Mouse (Mus musculus) CH12.LX (cell line): ENCODE measurements around the gene Zfp541. TPM values are rescaled to one million over a fixed set of nuclear protein-coding genes. Genes with fewer than 3 reads are reported as not detected.

Source experiments
- DNase-seq: peaks from one replicate; pipeline ENCODE4 v3.0.0-alpha.2; 2013; ENCODE audit errors: extremely low read depth
- H3K27ac ChIP-seq: 2 replicates; pipeline ENCODE4 v1.5.1; 2012; ENCODE audit warnings: low read depth, mild to moderate bottlenecking, control low read depth, moderate library complexity; ENCODE audit not compliant: insufficient read depth
- H3K27me3 ChIP-seq: replicated peaks from 2 replicates; pipeline ENCODE3; 2012; ENCODE audit warnings: inconsistent platforms
- H3K36me3 ChIP-seq, 2 experiments: replicated peaks in 1 of 2; 2 replicates each; pipeline versions ENCODE3 to v1.6.1; 2012; ENCODE audit warnings: inconsistent platforms in 1 of 2, low read length in 1 of 2, mild to moderate bottlenecking in 1 of 2, mixed read lengths in 1 of 2, moderate library complexity in 1 of 2; ENCODE audit not compliant: control insufficient read depth in 1 of 2, insufficient read depth in 1 of 2
- H3K4me1 ChIP-seq, 2 experiments: 2 replicates each; pipeline ENCODE4 v1.6.1; 2012; ENCODE audit warnings: inconsistent platforms in 1 of 2, moderate library complexity in 1 of 2; ENCODE audit not compliant: insufficient read depth in 2 of 2, control insufficient read depth in 1 of 2
- H3K4me2 ChIP-seq: 2 replicates; pipeline ENCODE4 v1.6.1; 2012; ENCODE audit warnings: low read depth, mild to moderate bottlenecking, control low read depth; ENCODE audit not compliant: poor library complexity, insufficient read depth, severe bottlenecking
- H3K4me3 ChIP-seq, 3 experiments: fragments of 150-350 bp in 1 of 3; sonication (generic) in 1 of 3; replicated peaks in 1 of 3; 2 replicates each; pipeline versions ENCODE3 to v1.5.1; 2011 to 2012; ENCODE audit warnings: low read depth in 2 of 3, low read length in 2 of 3, mild to moderate bottlenecking in 2 of 3, moderate library complexity in 2 of 3, control low read depth in 1 of 3, improper control_type of control experiment in 1 of 3, inconsistent platforms in 1 of 3, mixed read lengths in 1 of 3; ENCODE audit not compliant: poor library complexity in 1 of 3
- H3K79me2 ChIP-seq: replicated peaks from 2 replicates; pipeline ENCODE4 v1.6.1; 2012; ENCODE audit warnings: mild to moderate bottlenecking, moderate library complexity; ENCODE audit not compliant: control insufficient read depth, poor library complexity, insufficient read depth, severe bottlenecking; ENCODE audit errors: extremely low read depth
- H3K9ac ChIP-seq: 2 replicates; pipeline ENCODE4 v1.6.1; 2012; ENCODE audit warnings: low read depth, mild to moderate bottlenecking, control low read depth, moderate library complexity; ENCODE audit not compliant: insufficient read depth
- H3K9me3 ChIP-seq: replicated peaks from 2 replicates; pipeline ENCODE3; 2012; ENCODE audit warnings: low read length, inconsistent platforms, mixed read lengths
- BHLHE40 ChIP-seq: IDR thresholded peaks from 2 replicates; pipeline ENCODE4 v1.6.1; 2011; ENCODE audit warnings: mild to moderate bottlenecking, low read depth, low read length, improper control_type of control experiment
- CHD2 ChIP-seq: IDR thresholded peaks from 2 replicates; pipeline ENCODE4 v1.6.1; 2011; ENCODE audit warnings: low read length, improper control_type of control experiment
- CTCF ChIP-seq, 2 experiments: IDR thresholded peaks in 1 of 2; conservative IDR thresholded peaks in 1 of 2; 2 replicates each; pipeline ENCODE4 v1.5.1; 2011 to 2012; ENCODE audit warnings: low read depth in 2 of 2, low read length in 2 of 2, improper control_type of control experiment in 1 of 2, inconsistent platforms in 1 of 2, mild to moderate bottlenecking in 1 of 2, moderate library complexity in 1 of 2
- EP300 ChIP-seq: IDR thresholded peaks from 2 replicates; pipeline ENCODE4 v1.6.1; 2011; ENCODE audit warnings: low read length, improper control_type of control experiment
- ETS1 ChIP-seq: conservative IDR thresholded peaks from 2 replicates; pipeline ENCODE4 v1.6.1; 2012; ENCODE audit warnings: low read depth, mild to moderate bottlenecking, inconsistent platforms, low read length, improper control_type of control experiment, moderate library complexity
- GABPA ChIP-seq: IDR thresholded peaks from 2 replicates; pipeline ENCODE4 v1.6.1; 2012; ENCODE audit warnings: low read depth, low read length, improper control_type of control experiment, inconsistent platforms; ENCODE audit not compliant: insufficient replicate concordance
- JUND ChIP-seq: conservative IDR thresholded peaks from 2 replicates; pipeline ENCODE4 v1.6.1; 2011; ENCODE audit warnings: low read depth, low read length, improper control_type of control experiment
- MAFK ChIP-seq: IDR thresholded peaks from 2 replicates; pipeline ENCODE4 v1.6.1; 2011; ENCODE audit warnings: low read length, improper control_type of control experiment; ENCODE audit not compliant: insufficient replicate concordance
- MAX ChIP-seq: IDR thresholded peaks from 2 replicates; pipeline ENCODE4 v1.6.1; 2011; ENCODE audit warnings: low read length, improper control_type of control experiment
- MYC ChIP-seq: IDR thresholded peaks from 2 replicates; pipeline ENCODE4 v1.6.1; 2011; ENCODE audit warnings: low read depth, mild to moderate bottlenecking, improper control_type of control experiment, low read length
- POLR2AphosphoS2 ChIP-seq: IDR thresholded peaks from 2 replicates; pipeline ENCODE4 v1.6.1; 2011; ENCODE audit warnings: low read depth, low read length, improper control_type of control experiment
- RAD21 ChIP-seq: IDR thresholded peaks from 2 replicates; pipeline ENCODE4 v1.6.1; 2011; ENCODE audit warnings: low read depth, mild to moderate bottlenecking, low read length, improper control_type of control experiment, moderate library complexity
- RCOR1 ChIP-seq: conservative IDR thresholded peaks from 2 replicates; pipeline ENCODE4 v1.6.1; 2012; ENCODE audit warnings: low read depth, mild to moderate bottlenecking, inconsistent platforms, low read length, improper control_type of control experiment
- SMC3 ChIP-seq: IDR thresholded peaks from 2 replicates; pipeline ENCODE4 v1.6.1; 2011; ENCODE audit warnings: low read depth, low read length, improper control_type of control experiment
- TBP ChIP-seq: conservative IDR thresholded peaks from 2 replicates; pipeline ENCODE4 v1.6.1; 2011; ENCODE audit warnings: low read depth, low read length, improper control_type of control experiment
- USF1 ChIP-seq: IDR thresholded peaks from 2 replicates; pipeline ENCODE4 v1.6.1; 2014; ENCODE audit warnings: low read depth, mild to moderate bottlenecking, inconsistent platforms, low read length, improper control_type of control experiment
- ZC3H11A ChIP-seq: IDR thresholded peaks from 2 replicates; pipeline ENCODE4 v1.6.1; 2012; ENCODE audit warnings: low read depth, mild to moderate bottlenecking, inconsistent platforms, low read length, improper control_type of control experiment
- ZMIZ1 ChIP-seq: IDR thresholded peaks from 2 replicates; pipeline ENCODE4 v1.6.1; 2012; ENCODE audit warnings: low read depth, mild to moderate bottlenecking, inconsistent platforms, low read length, improper control_type of control experiment
- ZNF384 ChIP-seq: IDR thresholded peaks from 2 replicates; pipeline ENCODE4 v1.6.1; 2012; ENCODE audit warnings: low read depth, low read length, improper control_type of control experiment, inconsistent platforms
- dilution Hi-C: fragments of 300-500 bp; cut with MboI; formaldehyde crosslinking; loops from 2 replicates; pipeline ENCODE4 v1.14.3; 2020; ENCODE audit warnings: low sequenced_read_pairs; ENCODE audit not compliant: extremely low pct_unique_long_range_greater_than_20kb, extremely low pct_ligation_motif_present
- in situ Hi-C: fragments of 300-500 bp; cut with MboI; formaldehyde crosslinking; loops from 3 replicates; pipeline ENCODE4 v1.14.3; 2019; ENCODE audit warnings: low sequenced_read_pairs, low pct_ligation_motif_present, low pct_unique_long_range_greater_than_20kb, mixed read lengths
- polyA plus RNA-seq: library from polyadenylated mRNA; unstranded; fragments of >175 nt; gene quantifications from 2 replicates; pipeline ENCODE4 v1.2.1, GENCODE M21; 2012; ENCODE audit warnings: low read depth; ENCODE audit not compliant: insufficient read length
- total RNA-seq, 2 experiments: library from RNA; depleted of rRNA; stranded (reverse); fragments of 300-350 nt in 1 of 2; fragments of >200 nt in 1 of 2; gene quantifications; 2 replicates each; pipeline ENCODE4 v1.2.3; 2012 to 2014

Zfp541 gene
- total and polyA plus RNA-seq, 3 experiments: 0.08 to 0.12 TPM; not detected in 1

GRCm38 (mm10) chr7:16057136-16057534 is 4.5 kb upstream of the Zfp541 start (continued):
- TF ChIP-seq MAFK: peak; percentile 44; the same call in 1 of the 2 replicates
- peak; percentile 80 for TF ChIP-seq ETS1
- peak; percentile 60 for TF ChIP-seq EP300
- TF ChIP-seq RCOR1: 0 out of 2 replicates have a peak, but pooled peaks have one; percentile 52
- TF ChIP-seq CHD2: no peak
- TF ChIP-seq, all 38 proteins: peak for 21

GRCm38 (mm10) chr7:16062099-16062420 is 446 bp downstream of the Zfp541 start:
- Histone ChIP-seq H3K4me1 (peaks cover 3 to 8% of the 10 kb centered on the region in 2 experiments; a peak in 3 of 4 replicates), H3K4me3 (no peak overlapping the region), H3K36me3 (no peaks in the 10 kb centered on the region), H3K27ac (no peak overlapping the region), H3K79me2 (no peaks in the 10 kb centered on the region), H3K27me3 (no peaks in the 10 kb centered on the region), H3K4me2 (no peak overlapping the region), H3K9me3 (peaks cover 12% of the 10 kb centered on the region), H3K9ac (no peak overlapping the region)
- in situ Hi-C loops (loop anchor here (25.0 kb wide), 1 partner anchor 200 kb away; the partner anchor contains the start of genes C5ar1 and Inafm1), dilution Hi-C loops (no loop called here)
- no peak for TF ChIP-seq ETS1
- TF ChIP-seq JUND: no peak
- TF ChIP-seq ZC3H11A: no peak
- no peak for DNase-seq

GRCm38 (mm10) chr7:16063490-16063889 is 1.9 kb downstream of the Zfp541 start:
- DNase-seq: no peak
- H3K4me1 ChIP-seq: peaks cover 0 to 3% of the 10 kb centered on the region in 2 experiments; a peak in 1 of 4 replicates
- H3K27ac ChIP-seq: no peak overlapping the region
- no peaks in the 10 kb centered on the region for H3K36me3 ChIP-seq
- H3K4me2 ChIP-seq: no peak overlapping the region
- H3K9me3 ChIP-seq: peaks cover 8% of the 10 kb centered on the region
- TF ChIP-seq GABPA (no peak), CHD2 (no peak), TBP (no peak), USF1 (no peak), ZC3H11A (no peak), MYC (no peak), MAX (no peak), ZMIZ1 (no peak), POLR2AphosphoS2 (no peak), CTCF (conservative IDR thresholded peaks at IDR 0.05 in 1 of 2, IDR thresholded peaks at IDR 0.05 in 1 of 2; ENCODE audit: low read depth in 2 of 2, low read length in 2 of 2) (peak; percentile 11 to 72; a peak in 2 of 4 replicates), ZNF384 (no peak), SMC3 (peak; percentile 77), EP300 (no peak), ETS1 (no peak), RAD21 (peak; percentile 61), BHLHE40 (no peak)
- TF ChIP-seq, all 38 proteins: peak for 3
- in situ Hi-C loops (loop anchor here (25.0 kb wide), 1 partner anchor 199 kb away; the partner anchor contains the start of genes C5ar1 and Inafm1), dilution Hi-C loops (no loop called here)
- H3K9ac ChIP-seq: no peak overlapping the region
- no peak overlapping the region for H3K4me3 ChIP-seq
- H3K27me3 ChIP-seq: no peaks in the 10 kb centered on the region
- H3K79me2 ChIP-seq: no peaks in the 10 kb centered on the region
